Mouse (Mus musculus) adrenal gland, postnatal 10 days (tissue): ENCODE measurements around the gene Eml4. TPM values are rescaled to one million over a fixed set of nuclear protein-coding genes. Genes with fewer than 3 reads are reported as not detected.
A peak's percentile ranks its signal among the peaks of the same experiment; 100 is the strongest.

ENCODE experiments used
- DNase-seq: peaks from one replicate; pipeline ENCODE4 v3.0.0; 2021; ENCODE audit warnings: mixed read lengths
- total RNA-seq, 2 experiments: library from RNA; stranded (reverse); gene quantifications; 2 replicates each; pipeline ENCODE4 v1.2.3; 2021

Eml4 gene
- total RNA-seq, 2 experiments from 2014 or later, result 19.9 to 21.8 TPM

DNA sequence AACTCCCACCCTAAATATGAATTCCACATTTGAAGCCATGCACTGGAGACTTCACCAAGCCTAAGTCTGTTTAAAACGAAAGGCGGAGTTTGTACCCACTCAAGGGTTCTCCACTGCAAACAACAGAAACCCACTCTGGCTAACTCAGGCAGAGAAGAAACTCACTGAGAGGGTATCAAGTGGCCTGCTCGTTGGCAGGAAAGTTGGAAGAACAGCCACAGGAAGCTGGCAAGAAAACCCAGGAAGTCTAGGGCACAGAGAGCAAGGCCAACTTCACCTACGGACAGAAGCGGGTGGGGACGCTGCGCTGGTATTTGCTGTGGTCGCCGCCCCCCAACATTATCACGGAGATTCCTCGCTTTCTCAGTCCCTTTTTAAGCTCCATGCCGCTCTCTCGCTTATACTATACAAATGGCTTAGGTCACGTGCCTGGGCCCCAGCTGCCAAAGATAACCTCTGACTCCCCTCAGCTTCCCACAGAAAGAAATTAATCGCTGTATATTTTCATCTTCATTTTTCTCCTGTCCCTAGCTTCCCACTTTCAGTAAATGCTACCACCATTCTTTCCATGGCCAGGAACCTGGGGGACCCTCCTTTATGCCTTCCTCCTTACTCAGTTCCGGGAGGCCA lies 9.7 kb upstream of the Eml4 start:
- DNase-seq, result no peak

DNA sequence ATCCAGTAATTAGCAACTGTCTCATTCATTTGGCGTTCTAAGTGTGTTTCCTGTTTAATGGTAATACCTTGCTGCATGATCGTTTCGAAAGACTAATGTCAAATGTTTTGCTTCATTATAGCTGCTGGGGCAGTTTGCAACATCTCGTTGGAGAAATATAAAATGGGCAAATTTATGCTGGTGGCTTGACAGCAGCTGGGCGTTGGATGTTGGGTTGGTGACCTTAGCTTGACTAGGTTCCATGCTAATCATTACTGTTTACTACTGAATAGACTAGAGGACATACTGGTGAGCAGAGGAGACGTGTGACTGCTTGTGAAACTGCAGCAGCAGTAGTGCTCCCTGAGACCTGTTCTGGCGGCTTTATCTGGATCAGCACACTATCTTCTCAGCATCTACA lies 6.5 kb upstream of the Eml4 start:
- no peak for DNase-seq

DNA sequence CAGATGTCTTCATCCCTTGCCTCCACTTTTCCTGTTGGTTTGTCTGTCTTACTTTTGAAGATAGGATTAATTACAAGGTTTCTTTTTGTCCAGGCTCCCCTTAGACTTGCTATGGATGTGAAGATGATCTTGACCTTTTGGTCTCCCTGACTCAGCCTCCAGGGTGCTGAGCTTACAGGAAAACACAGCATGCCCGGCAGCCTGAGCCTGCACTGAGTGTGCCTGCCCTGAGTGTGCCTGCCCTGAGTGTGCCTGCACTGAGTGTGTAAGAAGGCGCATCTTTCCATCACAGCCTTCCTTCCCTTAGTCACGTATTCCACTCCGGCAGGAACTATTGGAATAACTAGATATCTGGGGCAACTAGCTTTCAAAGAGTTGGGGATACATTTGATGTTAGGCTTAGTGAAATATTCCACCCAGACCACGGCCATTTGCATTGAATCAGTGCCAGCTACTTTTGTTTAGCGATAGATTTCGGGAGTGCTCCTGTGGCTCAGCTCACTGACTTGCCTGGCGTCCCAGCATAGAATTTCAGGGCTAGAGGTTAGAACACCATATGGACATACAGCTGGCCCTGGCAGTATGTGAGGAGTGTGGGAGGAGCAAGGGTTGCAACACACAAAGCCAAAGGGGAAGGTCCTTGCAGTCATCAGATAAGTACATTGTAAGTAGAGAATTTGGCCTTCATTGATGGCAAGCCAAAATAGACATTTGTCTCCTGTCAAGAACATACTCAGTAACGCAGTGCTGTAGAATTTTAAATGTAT lies 2.5 kb upstream of the Eml4 start:
- peak; percentile 37 for DNase-seq

DNA sequence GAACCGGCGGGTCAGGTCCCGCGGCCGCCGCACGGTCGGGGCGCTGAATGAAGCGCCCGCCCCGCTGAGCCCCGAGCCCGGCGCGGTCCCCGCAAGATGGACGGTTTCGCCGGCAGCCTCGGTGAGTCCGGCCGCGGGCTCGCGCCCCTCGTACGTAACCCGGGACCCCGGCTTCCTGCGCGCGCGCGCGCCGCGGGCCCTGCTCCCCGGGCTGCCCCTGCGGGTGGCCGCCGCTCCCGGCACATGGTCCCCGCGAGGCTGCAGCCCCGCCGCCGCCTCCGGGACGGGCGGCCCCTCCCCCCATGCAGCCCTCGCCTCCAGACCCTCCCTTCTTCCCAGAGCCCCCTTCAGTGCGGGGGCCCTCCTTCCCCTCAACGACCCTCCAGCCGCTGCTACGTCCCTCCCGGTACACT lies 394 bp downstream of the Eml4 start:
- peak; percentile 57 for DNase-seq

DNA sequence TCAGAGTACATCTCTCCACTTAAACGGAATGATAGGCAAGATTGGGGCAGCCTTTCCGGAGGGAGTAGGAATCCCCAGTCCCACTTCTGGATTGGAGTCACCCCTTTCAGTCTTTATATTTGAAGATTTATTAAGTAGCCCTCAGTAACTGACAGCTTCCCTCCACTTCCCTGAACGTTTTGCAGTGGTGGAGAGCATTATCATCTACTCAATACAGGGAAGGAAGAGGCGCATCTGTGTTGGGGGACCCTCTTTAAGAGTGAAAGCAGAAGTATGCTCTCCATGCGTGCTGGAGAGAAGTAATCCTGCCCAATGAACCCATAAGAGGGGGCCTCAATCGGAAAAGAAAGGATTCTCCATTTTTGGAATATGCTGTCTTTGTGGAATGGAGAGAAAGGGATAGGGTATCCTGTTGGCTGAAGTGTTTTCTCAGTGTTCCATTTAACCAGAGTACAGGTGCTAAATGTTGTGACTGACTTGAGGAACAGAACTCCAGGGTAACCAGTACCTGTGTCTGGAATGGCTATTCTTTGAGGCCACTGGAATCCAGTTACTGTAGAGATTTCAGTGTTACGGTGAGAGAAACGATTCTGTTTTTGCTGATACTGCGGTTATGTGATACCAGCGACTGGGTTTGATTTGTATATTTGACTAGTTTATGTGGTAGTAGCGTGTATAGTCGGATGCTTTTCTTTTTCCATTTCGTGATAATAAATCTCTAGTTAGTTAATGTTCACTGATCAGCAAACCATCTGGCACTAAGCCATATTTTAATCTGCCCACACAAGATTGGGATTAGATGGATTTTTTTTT lies 1.1 kb downstream of the Eml4 start:
- DNase-seq, result peak; percentile 16

DNA sequence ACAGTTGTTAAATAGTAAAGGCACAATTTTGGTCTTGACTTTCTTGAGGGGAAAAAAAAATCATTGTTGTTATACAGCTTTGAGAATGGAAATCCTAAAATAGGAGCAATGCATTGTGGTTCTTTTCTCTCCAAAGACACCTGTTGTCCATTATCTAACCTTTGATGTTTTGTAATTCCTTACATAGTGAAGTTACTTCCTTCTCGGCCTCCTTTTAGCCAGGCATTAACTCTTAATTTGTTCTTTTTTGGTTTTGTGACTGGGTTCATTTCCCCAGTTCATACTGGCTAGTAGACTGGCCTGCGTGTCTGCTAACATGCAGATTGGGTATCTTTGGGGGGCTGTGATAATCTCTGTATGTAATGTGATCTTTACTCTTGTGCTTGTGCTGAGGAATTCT lies 1.7 kb downstream of the Eml4 start:
- DNase-seq, result no peak

DNA sequence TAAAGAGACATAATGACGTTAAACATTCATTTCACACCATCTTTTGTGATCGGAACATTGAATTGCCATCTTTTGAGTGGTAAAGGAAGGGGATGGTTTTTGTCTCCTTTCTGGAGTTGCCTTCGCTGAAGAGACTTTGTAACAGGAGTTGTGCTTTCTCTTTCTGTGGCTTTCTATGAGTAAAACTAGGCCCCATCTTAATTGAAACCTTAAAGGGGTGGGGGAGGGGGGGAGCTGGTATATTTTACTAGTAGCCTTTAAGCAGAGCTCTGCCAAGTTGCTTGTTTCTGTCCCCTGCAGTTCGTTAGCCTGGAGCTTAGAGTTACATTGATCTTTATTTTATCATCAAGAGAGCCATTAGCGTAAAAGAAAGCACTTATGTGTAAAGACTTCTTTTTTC lies 2.3 kb downstream of the Eml4 start:
- no peak for DNase-seq

DNA sequence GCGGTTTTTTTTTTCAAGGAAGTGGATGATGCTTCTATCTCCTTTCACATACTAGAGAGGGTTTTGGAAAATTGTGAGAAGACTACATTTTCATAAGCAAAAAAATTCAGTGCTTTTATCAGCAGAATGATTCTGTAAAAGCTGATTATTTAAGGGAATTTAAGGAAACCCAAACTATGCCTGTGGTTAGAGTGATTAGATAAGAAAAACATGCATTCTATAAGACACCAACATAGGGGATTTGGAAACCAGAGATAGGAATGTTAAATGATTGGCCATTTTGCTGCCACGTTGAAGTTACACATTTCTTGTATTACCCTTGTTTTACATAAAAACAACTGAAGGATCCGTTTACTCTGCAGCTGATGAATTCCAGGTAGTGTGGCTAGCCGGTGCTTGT lies 2.7 kb downstream of the Eml4 start:
- DNase-seq, result no peak

DNA sequence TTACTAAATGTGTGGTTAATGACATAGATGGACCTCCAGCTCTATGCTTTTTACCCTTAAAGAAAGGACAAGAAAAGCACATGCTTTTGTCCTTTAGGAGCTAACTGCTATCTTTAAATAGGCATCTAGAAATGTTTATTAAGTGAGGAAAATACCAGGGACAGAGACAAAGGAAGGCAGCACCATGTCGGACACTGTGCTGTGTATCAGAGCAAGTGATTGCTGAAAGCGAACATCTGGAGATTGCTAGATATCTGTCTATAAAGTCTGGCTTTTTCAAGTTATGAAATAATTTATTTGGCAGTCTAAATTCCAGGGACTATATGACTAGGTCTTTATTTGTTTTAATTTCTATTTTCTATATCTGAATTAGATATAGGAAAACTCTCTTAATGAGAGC lies 4.8 kb downstream of the Eml4 start:
- DNase-seq, result no peak

DNA sequence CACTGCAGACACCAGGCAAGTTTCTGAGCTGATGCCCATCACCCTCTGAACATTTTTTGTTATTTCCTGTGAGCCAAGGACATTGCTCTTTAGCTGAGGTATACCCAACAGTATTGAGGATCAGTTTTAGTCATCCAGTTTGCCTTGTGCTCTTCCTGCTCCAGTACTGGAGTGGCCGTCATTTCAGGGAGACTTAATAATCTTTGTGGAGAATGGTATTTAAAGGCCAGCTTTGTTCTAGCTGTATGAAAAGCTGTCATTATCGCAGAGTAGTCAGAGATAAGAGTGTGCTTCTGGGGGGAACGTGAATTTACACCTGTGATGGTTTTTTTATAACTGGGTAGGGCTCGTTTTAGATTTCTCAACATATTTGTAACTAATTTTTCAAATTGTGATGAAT lies 9.2 kb downstream of the Eml4 start:
- DNase-seq, result no peak

DNA sequence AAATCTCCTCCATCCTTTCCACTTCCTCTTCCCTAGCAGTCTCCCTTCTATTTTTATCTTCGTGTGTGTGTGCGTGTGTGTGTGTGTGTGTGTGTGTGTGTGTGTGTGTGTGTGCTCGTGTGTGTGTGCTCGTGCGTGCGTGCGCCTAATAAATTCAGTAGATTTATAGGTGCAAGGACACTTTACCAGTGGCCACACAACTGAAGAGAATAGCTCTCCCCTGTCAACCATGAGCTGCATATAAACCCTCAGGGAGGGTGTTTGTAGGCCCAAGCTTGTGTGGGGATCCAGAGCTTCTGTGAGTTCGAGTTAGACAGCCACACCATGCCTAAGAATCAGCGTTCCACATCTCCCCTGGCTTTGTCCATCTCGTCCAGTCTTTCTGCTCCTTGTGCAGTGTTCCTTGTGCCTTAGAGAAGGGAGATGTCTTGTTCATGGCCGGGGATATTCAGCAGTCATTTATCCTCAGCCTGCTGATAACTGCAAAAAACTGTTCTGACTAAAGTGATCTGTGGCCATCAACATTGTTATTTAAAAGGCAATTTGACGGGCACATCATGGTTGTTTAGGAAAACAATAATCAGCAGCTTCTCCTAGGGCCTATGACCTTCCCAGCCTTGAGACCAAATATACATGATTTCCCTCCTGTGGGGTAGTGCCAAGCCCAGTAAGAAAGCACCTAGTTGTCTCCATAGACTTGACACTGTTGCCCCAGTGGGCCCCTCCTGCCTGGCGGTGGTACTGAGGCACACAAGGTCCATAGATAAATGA lies 10.2 kb downstream of the Eml4 start:
- no peak for DNase-seq

DNA sequence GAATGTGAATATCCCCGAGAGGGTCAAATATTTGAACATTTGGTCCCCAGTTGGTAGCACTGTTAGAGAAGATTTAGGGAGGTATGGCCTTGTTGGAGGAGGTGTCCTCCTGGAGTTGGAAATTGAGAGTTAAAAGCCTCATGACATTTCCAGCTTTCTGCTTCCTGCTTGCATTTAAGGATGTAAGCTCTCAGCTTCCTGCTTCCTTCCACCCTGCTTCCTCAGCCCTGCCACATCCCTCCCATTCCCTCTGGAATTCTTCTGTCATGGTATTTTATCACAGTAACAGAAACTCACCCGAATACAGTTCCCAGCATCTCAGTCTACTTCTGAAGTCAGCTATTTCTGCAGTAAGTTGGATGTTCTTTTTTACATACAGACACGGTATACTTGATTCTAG lies 12.3 kb downstream of the Eml4 start:
- no peak for DNase-seq

DNA sequence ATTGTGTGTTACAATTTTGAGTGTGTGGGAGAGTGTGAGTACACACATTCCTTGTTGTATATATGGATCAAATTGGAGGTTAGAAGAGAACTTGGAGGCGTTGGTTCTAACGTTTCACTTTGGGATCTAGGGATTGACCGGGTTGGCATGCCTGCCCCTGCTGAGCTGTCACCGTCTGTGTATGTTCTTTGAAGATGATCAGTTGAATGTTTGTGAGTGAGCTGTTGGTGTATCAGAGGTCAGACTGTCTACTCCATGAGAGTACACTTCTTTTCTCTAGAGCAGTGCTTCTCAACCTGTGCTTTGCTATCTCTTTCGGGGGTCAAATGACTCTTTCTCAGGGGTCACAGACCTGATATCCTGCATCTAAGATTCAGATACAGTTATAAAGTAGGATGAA lies 13.6 kb downstream of the Eml4 start:
- DNase-seq, result no peak

DNA sequence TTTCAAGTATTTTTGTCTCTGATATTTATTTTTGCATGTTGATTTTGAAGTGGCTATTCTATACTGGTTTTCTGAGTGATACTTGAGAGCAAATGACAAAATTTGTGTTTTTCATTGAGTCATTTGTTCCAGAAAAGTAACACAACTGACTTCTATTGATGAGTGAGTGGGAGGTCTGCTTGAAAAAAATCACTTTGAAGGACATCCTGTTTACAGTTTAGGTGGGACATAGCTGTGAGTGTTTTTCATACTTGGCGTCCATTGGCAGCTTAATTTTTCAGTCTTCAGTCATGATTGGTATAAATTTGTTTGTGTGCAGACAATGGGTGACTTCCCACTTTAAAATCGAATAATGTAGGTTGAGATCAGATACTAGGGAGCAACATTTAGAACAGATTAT lies 14.4 kb downstream of the Eml4 start:
- no peak for DNase-seq

DNA sequence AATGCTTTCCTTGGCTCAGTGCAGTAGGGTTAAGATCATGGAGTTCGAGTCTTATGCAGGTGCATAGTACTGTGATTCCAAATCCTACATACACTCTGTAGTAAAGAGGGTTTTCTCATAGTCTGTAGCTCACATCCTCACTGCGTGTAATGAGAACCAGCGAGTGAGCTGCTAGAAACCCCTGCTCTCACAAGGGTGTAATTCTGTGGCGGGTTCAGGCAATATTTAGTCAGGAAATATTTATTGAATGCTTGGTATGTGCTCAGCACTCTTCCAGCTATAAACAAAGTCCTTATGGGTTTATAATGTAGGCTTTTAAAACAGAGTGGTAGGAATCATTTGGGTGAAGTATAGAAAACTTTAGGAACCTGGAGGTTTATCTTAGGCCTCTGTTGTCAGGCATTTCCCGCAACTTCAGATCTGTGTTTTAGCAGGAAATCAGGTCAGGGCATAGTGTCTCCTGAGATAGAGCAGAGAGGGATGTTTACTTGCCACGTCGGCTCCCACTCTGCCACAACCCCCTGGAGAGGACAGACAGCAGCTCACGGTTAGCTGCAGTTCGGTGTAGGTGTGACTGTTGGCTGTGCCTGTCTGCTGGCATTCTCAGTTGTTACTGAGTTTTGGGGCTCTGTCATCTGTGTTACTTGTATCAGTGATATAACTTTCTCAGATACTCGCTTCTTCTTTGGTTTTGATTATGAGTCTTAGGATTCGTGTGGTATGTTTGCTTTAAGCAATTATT lies 15.1 kb downstream of the Eml4 start:
- no peak for DNase-seq

DNA sequence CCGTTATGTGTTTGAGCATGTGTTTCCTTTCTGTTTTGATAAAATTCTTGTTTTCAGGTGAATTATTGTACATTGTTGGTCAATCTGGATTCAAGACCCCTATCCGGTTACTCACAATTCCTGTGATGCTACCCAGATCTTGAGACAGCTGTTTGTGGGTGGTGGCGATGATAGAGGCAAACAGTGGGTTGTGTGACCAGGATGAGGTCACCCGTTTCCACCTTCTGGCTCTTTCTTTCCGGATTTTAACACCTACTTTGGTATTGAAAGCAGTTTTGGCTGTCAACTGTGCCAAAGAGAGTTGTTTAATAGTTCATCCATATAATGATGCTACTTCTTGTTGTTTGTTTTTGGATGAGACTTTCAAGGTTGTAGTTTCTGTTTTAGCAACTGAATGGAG lies 16.7 kb downstream of the Eml4 start:
- no peak for DNase-seq

DNA sequence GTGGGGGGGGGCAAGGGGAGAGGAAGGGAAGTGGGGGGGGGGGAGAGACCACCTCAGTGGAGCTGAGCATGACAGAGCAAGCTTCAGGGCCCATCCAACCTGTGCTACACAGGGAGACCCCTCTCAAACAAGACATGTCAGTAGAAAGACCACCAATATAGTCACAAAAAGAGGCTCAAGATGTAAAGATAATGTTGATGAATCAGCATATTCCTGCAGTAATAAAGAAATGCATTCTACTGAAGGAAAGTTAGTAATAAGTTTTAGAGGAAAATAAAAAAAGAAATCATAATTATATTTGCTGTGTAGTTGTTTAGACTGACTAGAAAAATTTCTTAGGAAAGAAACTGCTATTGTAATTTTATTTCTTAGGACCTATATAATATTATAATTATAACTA lies 23.4 kb downstream of the Eml4 start:
- no peak for DNase-seq

DNA sequence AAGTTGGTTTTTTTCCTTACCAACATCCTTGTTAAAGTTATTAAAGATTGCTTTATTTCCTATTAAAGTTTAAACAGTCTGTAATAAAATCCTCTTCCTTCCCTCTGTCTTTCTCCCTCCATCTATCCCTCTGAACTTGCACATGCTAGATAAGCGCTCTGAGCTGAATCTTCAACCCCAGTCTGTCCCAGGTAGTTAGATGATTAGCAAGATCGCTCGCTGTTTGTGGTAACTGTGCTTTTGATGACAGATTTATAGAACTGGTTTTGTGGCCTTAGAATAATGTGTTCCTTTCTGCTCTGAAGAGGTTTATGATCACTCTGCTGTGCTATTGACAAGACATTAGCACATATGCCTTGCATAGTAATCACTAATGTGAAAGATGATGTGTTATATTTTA lies 25.1 kb downstream of the Eml4 start:
- DNase-seq, result no peak

DNA sequence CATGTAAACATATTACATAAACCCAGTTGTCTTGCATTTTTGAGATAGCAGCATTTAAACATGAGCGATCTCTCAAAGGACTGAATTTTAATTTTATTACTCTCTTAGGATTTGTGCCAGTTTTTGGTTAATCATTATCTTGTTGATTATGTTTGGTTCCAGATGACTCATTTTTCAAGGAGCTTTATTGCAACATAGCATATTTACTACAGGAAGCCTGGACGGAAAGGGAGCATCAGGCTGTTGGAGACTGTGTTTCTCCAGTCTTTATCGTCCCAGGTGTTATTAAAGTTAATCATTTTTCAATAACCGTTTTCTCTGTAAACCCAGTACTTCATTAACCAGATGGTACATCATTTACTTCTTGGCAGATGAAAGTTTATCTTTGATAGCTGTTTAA lies 26.1 kb downstream of the Eml4 start:
- no peak for DNase-seq

DNA sequence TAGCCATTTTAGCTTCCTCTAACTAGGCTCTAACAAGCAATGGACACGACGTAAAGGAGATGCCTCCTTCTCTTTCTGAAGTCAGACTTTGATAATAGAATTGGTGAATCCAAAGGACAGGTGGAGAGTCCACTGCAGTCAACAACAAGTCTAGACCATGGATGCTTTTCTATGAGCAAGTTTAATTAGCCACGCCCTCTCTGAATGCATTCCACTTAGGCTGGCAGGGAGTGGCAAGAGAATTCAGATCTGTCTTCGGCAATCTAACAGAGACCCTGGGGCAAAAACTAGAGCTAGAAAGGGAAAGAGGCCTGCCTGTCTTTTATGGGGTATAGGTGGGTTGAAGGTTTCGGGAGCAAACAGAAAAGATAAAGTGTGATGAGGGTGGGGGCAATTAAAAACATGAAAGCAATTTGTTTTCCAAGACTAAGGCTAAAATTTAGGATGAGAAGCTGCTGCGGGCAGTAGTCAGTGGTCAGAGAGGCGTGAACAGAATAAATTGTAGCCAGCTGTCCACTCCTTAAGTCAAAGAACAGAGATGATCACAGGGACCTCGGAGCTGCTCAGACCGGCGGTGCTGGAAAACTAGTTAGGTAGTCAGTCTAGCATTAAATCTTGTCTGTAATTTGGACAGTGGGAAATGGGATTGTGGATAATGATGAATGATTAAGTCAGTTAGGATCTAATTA lies 27.2 kb downstream of the Eml4 start:
- DNase-seq, result no peak

DNA sequence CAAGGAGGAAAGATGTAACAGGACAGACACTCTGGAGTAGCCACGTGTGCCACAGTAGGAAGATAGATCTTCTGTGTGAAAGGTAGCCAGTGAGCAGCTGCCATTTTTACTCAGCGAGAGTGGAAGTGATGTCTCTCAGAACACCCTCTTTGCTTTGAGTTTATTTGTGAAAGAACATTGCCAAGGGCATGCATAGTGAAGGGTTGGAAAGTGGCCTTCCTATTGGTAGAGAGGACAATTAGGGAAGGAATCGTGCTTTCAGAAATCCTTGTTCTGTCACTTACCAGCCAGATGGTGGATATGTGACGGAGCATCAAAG lies 27.7 kb downstream of the Eml4 start:
- no peak for DNase-seq

DNA sequence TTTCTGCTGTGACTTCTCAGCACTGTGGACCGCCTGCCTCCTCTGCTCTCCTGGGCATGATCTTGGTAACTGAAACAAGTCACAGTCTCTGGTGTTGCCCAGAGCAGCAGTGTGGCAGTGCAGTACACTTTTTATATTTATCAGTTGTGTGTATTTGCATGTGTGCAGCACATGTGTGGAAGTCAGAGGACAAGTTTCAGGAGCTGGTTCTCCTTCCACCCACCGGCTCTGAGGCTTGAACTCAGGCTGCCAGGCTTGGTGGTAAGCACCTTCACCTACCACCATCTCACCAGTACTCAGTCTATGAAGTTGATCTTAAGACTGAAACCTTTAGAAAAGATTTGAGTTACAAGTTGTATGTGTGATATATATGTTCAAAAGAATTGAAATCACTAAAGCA lies 28.6 kb downstream of the Eml4 start:
- no peak for DNase-seq
